Comparison of ENCODE assay signal across 8 mouse cellular contexts in genomic region chr2:152197301-152197712, GRCm38 (mm10). TPM values are rescaled to one million over a fixed set of nuclear protein-coding genes. Genes with fewer than 3 reads are reported as not detected.
DNase-seq lines count a peak whose midpoint lies in the region; ATAC-seq and TF ChIP-seq lines count a peak whose summit lies in the region.

No protein-coding gene starts in this region.

- no peak overlapping the region for H3K4me3 ChIP-seq in heart, embryonic 12.5 days
- no peak overlapping the region for H3K4me3 ChIP-seq in kidney, embryonic 16.5 days (ENCODE audit: low read length)

- H3K4me2 ChIP-seq in heart, embryonic 12.5 days = no peak overlapping the region
- H3K4me2 ChIP-seq in kidney, embryonic 16.5 days (replicated peaks; ENCODE audit: low read depth, low read length) = no peak overlapping the region

- no peaks in the 10 kb centered on the region for H3K36me3 ChIP-seq in heart, embryonic 12.5 days
- no peaks in the 10 kb centered on the region for H3K36me3 ChIP-seq in kidney, embryonic 16.5 days (ENCODE audit: insufficient read depth, low read length)
- H3K36me3 ChIP-seq in splenic B cell, adult 2 months (ENCODE audit: control insufficient read depth, insufficient read depth, low read length, poor library complexity, severe bottlenecking) = no peaks in the 10 kb centered on the region

- H3K27ac ChIP-seq in heart, embryonic 12.5 days (ENCODE audit: poor library complexity, severe bottlenecking) = no peak overlapping the region
- no peak overlapping the region for H3K27ac ChIP-seq in kidney, embryonic 16.5 days (ENCODE audit: low read length)

- TF ChIP-seq CTCF in brain, embryonic 14.5 days (IDR thresholded peaks at IDR 0.05; ENCODE audit: borderline replicate concordance, extremely low read depth, insufficient read depth, insufficient read length) = peak; percentile 88

- H3K9ac ChIP-seq in heart, embryonic 12.5 days = no peak overlapping the region
- H3K9ac ChIP-seq in kidney, embryonic 16.5 days (replicated peaks; ENCODE audit: low read length) = no peak overlapping the region

- no peaks in the 10 kb centered on the region for H3K4me1 ChIP-seq in heart, embryonic 12.5 days (replicated peaks)
- H3K4me1 ChIP-seq in kidney, embryonic 16.5 days (ENCODE audit: insufficient read depth, low read length) = no peaks in the 10 kb centered on the region

- TF ChIP-seq POLR2A in brain, embryonic 14.5 days (IDR thresholded peaks at IDR 0.05; ENCODE audit: borderline replicate concordance, extremely low read depth, insufficient read depth, insufficient read length, poor library complexity, severe bottlenecking) = no peak

- 45% methylated on average over 10 of the region's 10 CpGs for WGBS in heart, embryonic 12.5 days
- 45% methylated on average over 10 of the region's 10 CpGs for WGBS in kidney, embryonic 16.5 days

- H3K9me3 ChIP-seq in heart, embryonic 12.5 days (replicated peaks) = no peaks in the 10 kb centered on the region
- H3K9me3 ChIP-seq in kidney, embryonic 16.5 days (ENCODE audit: low read length) = no peaks in the 10 kb centered on the region

- peak; percentile 84 for ATAC-seq in erythroblast, adult 5-6 weeks (replicated peaks; ENCODE audit: low FRiP score, poor library complexity, severe bottlenecking)
- 0 out of 2 replicates have a peak, but pooled peaks have one; percentile 48 for ATAC-seq in heart, embryonic 12.5 days (ENCODE audit: insufficient number of reproducible peaks, low FRiP score)
- peak; percentile 79 for ATAC-seq in kidney, embryonic 16.5 days (ENCODE audit: low FRiP score, low TSS enrichment)

- 0 out of 2 replicates have a peak, but pooled peaks cover 9% of the 10 kb centered on the region for H3K27me3 ChIP-seq in heart, embryonic 12.5 days (replicated peaks)
- no peaks in the 10 kb centered on the region for H3K27me3 ChIP-seq in kidney, embryonic 16.5 days (ENCODE audit: insufficient read depth, low read length)
- no peaks in the 10 kb centered on the region for H3K27me3 ChIP-seq in splenic B cell, adult 2 months (ENCODE audit: control insufficient read depth, insufficient read depth, low read length, poor library complexity, severe bottlenecking)

- DNase-seq in CD8-positive naive resting alpha-beta T cell, adult 2 months (ENCODE audit: low read depth in 2 of 2, low spot score in 2 of 2) = peak; percentile 15 to 56
- DNase-seq in brain, embryonic 14.5 days (ENCODE audit: low read depth) = peak; percentile 94
- peak; percentile 47 for DNase-seq in liver
- peak; percentile 78 for DNase-seq in naive thymus-derived CD4-positive, alpha-beta T cell, adult 2 months (ENCODE audit: low read depth)
- peak; percentile 79 for DNase-seq in splenic B cell, adult 2 months (ENCODE audit: low read depth, low spot score)

RNA-seq across cellular contexts. Expression of gene Csnk2a1, which starts 29.3 kb away (rescaled TPM):
- polyA plus RNA-seq in brain, embryonic 14.5 days (2012; rRNA removed) = 89.5 and 107 TPM in 2 replicates
- 25.3 and 32.5 TPM in 2 replicates for total RNA-seq in erythroblast, adult 5-6 weeks (2015; ENCODE audit: low replicate concordance)
- total RNA-seq in erythroblast, adult 5-6 weeks (2017; ENCODE audit: low replicate concordance) = 31.9 and 41.4 TPM in 2 replicates
- polyA plus RNA-seq in heart, embryonic 12.5 days (2016; fragmentation: Nextera tagmentation; extraction: Ambion mirVana) = 63.2 and 69.2 TPM in 2 replicates
- polyA plus RNA-seq in kidney, embryonic 16.5 days (2015; fragmentation: Nextera tagmentation; extraction: Ambion mirVana) = 90.5 and 95.1 TPM in 2 replicates

RNA-seq across cellular contexts. Expression of gene Tcf15, which starts 53.9 kb away (rescaled TPM):
- 2.0 and 2.4 TPM in 2 replicates for polyA plus RNA-seq in brain, embryonic 14.5 days (2012; rRNA removed)
- total RNA-seq in erythroblast, adult 5-6 weeks (2015; ENCODE audit: low replicate concordance) = not detected in 2 replicates
- total RNA-seq in erythroblast, adult 5-6 weeks (2017; ENCODE audit: low replicate concordance) = not detected in 2 replicates
- 4.1 and 4.7 TPM in 2 replicates for polyA plus RNA-seq in heart, embryonic 12.5 days (2016; fragmentation: Nextera tagmentation; extraction: Ambion mirVana)
- polyA plus RNA-seq in kidney, embryonic 16.5 days (2015; fragmentation: Nextera tagmentation; extraction: Ambion mirVana) = 10.0 and 10.4 TPM in 2 replicates

Comparison
In these comparisons a context has a peak if more than half of its experiments do, and no peak if none do; other contexts are left out.
1. DNase-seq: peak in every context shown above with its lines; median percentile 94 in brain, embryonic 14.5 days; 79 in splenic B cell, adult 2 months; 78 in naive thymus-derived CD4-positive, alpha-beta T cell, adult 2 months; 47 in liver; 36 in CD8-positive naive resting alpha-beta T cell, adult 2 months.